Mouse (Mus musculus): Measurements from ENCODE around the gene Acot8.

- TF ChIP-seq CTCF (IDR thresholded peaks at IDR 0.05; ENCODE audit: control insufficient read depth, insufficient read depth, low read length) (no peak), POLR2A (IDR thresholded peaks at IDR 0.05; ENCODE audit: borderline replicate concordance, control insufficient read depth, low read depth, low read length) (no peak)
Observed at GRCm38 (mm10) chr2:164767812-164768540, 36.7 kb downstream of the Acot8 start.
